In genomic region chr11:112859309-112859708, GRCm38 (mm10) we compare ENCODE assay signal across 30 mouse cellular contexts.
DNase-seq lines count a peak whose midpoint lies in the region; ATAC-seq and TF ChIP-seq lines count a peak whose summit lies in the region.
"Had no signal": no experiment of that assay in that cellular context is flagged by ENCODE, and none has a peak within 500 bp of the region (broad histone marks: within the 10 kb centered on the region; RNA-seq: fewer than 3 reads in every experiment).

No protein-coding gene starts in this region.

- peaks cover 52% of the 10 kb centered on the region for H3K4me1 ChIP-seq in midbrain, embryonic 10.5 days
- peaks cover 25% of the 10 kb centered on the region for H3K4me1 ChIP-seq in midbrain, embryonic 11.5 days (ENCODE audit: control insufficient read depth, insufficient read depth, low read length)
- H3K4me1 ChIP-seq in hindbrain, embryonic 14.5 days (replicated peaks; ENCODE audit: control insufficient read depth, insufficient read depth, low read length), result peaks cover 15% of the 10 kb centered on the region
- H3K4me1 ChIP-seq in midbrain, embryonic 12.5 days, result peaks cover 28% of the 10 kb centered on the region
- H3K4me1 ChIP-seq in midbrain, postnatal 0 days (ENCODE audit: insufficient read depth, low read length), result no peaks in the 10 kb centered on the region
- H3K4me1 ChIP-seq: liver, embryonic 15.5 days had no signal

- peaks cover 10% of the 10 kb centered on the region; the same call in 1 of the 2 replicates for H3K9me3 ChIP-seq in midbrain, embryonic 10.5 days (replicated peaks)
- peaks cover 3% of the 10 kb centered on the region for H3K9me3 ChIP-seq in midbrain, embryonic 11.5 days (ENCODE audit: control insufficient read depth, low read length)
- H3K9me3 ChIP-seq in hindbrain, embryonic 14.5 days (ENCODE audit: control insufficient read depth, low read length), result peaks cover 10% of the 10 kb centered on the region; the same call in 1 of the 2 replicates
- H3K9me3 ChIP-seq in midbrain, embryonic 12.5 days, result peaks cover 6% of the 10 kb centered on the region; the same call in 1 of the 2 replicates
- H3K9me3 ChIP-seq in midbrain, postnatal 0 days (ENCODE audit: low read length), result no peaks in the 10 kb centered on the region
- H3K9me3 ChIP-seq: limb, embryonic 12.5 days; liver, embryonic 15.5 days had no signal

- no peak overlapping the region for H3K9ac ChIP-seq in midbrain, embryonic 11.5 days (ENCODE audit: low read length)
- H3K9ac ChIP-seq in hindbrain, embryonic 14.5 days, result no peak overlapping the region
- H3K9ac ChIP-seq in midbrain, embryonic 12.5 days (replicated peaks), result no peak overlapping the region
- no peak overlapping the region for H3K9ac ChIP-seq in midbrain, postnatal 0 days (replicated peaks; ENCODE audit: low read length, poor library complexity, severe bottlenecking)
- H3K9ac ChIP-seq: heart, embryonic 13.5 days; limb, embryonic 12.5 days; liver, embryonic 15.5 days; lung, embryonic 14.5 days; neural tube, embryonic 13.5 days had no signal

- H3K36me3 ChIP-seq in midbrain, embryonic 10.5 days, result no peaks in the 10 kb centered on the region
- H3K36me3 ChIP-seq in midbrain, embryonic 11.5 days (ENCODE audit: control insufficient read depth, insufficient read depth, low read length), result no peaks in the 10 kb centered on the region
- H3K36me3 ChIP-seq in hindbrain, embryonic 14.5 days (replicated peaks; ENCODE audit: control insufficient read depth, insufficient read depth), result no peaks in the 10 kb centered on the region
- no peaks in the 10 kb centered on the region for H3K36me3 ChIP-seq in midbrain, embryonic 12.5 days
- no peaks in the 10 kb centered on the region for H3K36me3 ChIP-seq in midbrain, postnatal 0 days (ENCODE audit: insufficient read depth, low read length)
- H3K36me3 ChIP-seq: heart, embryonic 13.5 days; limb, embryonic 12.5 days; liver, embryonic 15.5 days; neural tube, embryonic 13.5 days had no signal

- no peak for TF ChIP-seq CTCF in midbrain, postnatal 0 days (IDR thresholded peaks at IDR 0.05)

- WGBS in midbrain, embryonic 10.5 days, result 86% methylated on average over 7 of the region's 7 CpGs
- WGBS in midbrain, embryonic 11.5 days, result 80% methylated on average over 7 of the region's 7 CpGs
- 60% methylated on average over 7 of the region's 7 CpGs for WGBS in hindbrain, embryonic 14.5 days
- 74% methylated on average over 7 of the region's 7 CpGs for WGBS in midbrain, embryonic 12.5 days
- 60% methylated on average over 7 of the region's 7 CpGs for WGBS in midbrain, postnatal 0 days

- ATAC-seq in midbrain, embryonic 11.5 days (ENCODE audit: low FRiP score), result no peak
- ATAC-seq in hindbrain, embryonic 14.5 days (ENCODE audit: low FRiP score), result peak; percentile 37; the same call in 1 of the 2 replicates
- no peak for ATAC-seq in midbrain, embryonic 12.5 days (ENCODE audit: low FRiP score, low read depth)
- no peak for ATAC-seq in midbrain, postnatal 0 days (ENCODE audit: low FRiP score)
- ATAC-seq: forebrain, embryonic 16.5 days; intestine, postnatal 0 days had no signal

- peaks cover 14% of the 10 kb centered on the region for H3K27me3 ChIP-seq in midbrain, embryonic 10.5 days (ENCODE audit: low read depth, poor library complexity, severe bottlenecking)
- H3K27me3 ChIP-seq in midbrain, embryonic 11.5 days (ENCODE audit: control insufficient read depth, insufficient read depth, low read length), result no peaks in the 10 kb centered on the region; the same call in 1 of the 2 replicates
- H3K27me3 ChIP-seq in hindbrain, embryonic 14.5 days (ENCODE audit: control insufficient read depth, insufficient read depth, low read length), result no peaks in the 10 kb centered on the region
- no peaks in the 10 kb centered on the region for H3K27me3 ChIP-seq in midbrain, embryonic 12.5 days
- H3K27me3 ChIP-seq in midbrain, postnatal 0 days (ENCODE audit: insufficient read depth, low read length), result no peaks in the 10 kb centered on the region
- H3K27me3 ChIP-seq: limb, embryonic 12.5 days; liver, embryonic 15.5 days; neural tube, embryonic 13.5 days had no signal

- DNase-seq in midbrain, embryonic 10.5 days (ENCODE audit: low spot score), result no peak
- DNase-seq in midbrain, embryonic 11.5 days (ENCODE audit: low spot score, missing footprints), result no peak
- peak; percentile 51 for DNase-seq in hindbrain, embryonic 14.5 days (ENCODE audit: low spot score)
- peak; percentile 69 for DNase-seq in midbrain, postnatal 0 days (ENCODE audit: low spot score)
- no peak for DNase-seq in testis, postnatal 10 days (ENCODE audit: low spot score)
- DNase-seq in cerebellum, adult 11 months, result no peak
- DNase-seq: adrenal gland, postnatal 25 days; B cell, adult 2 months; cerebellum, adult 2 months; cerebellum, postnatal 14 days; heart, adult 2 months; heart, postnatal 10 days; kidney, adult 9 months; kidney, postnatal 14 days; lung, embryonic 14.5 days; lung, postnatal 14 days; retina, postnatal 1 day; right cerebral cortex, postnatal 14 days; thymus, adult 2 months; thymus, postnatal 36 days had no signal

- peak overlapping the region; percentile 88 for H3K27ac ChIP-seq in midbrain, embryonic 10.5 days (replicated peaks)
- no peak overlapping the region for H3K27ac ChIP-seq in midbrain, embryonic 11.5 days (ENCODE audit: low read depth, low read length)
- H3K27ac ChIP-seq in hindbrain, embryonic 14.5 days, result peak overlapping the region; percentile 28; the same call in 1 of the 2 replicates
- H3K27ac ChIP-seq in midbrain, embryonic 12.5 days (replicated peaks), result peak overlapping the region; percentile 85
- no peak overlapping the region for H3K27ac ChIP-seq in midbrain, postnatal 0 days (ENCODE audit: low read depth, low read length)
- H3K27ac ChIP-seq: heart, adult 2 months; heart, embryonic 13.5 days; limb, embryonic 12.5 days; liver, embryonic 15.5 days; neural tube, embryonic 13.5 days; stomach, postnatal 0 days had no signal

- H3K4me3 ChIP-seq in midbrain, embryonic 10.5 days, result no peak overlapping the region
- H3K4me3 ChIP-seq in midbrain, embryonic 11.5 days (ENCODE audit: low read depth, low read length), result no peak overlapping the region
- H3K4me3 ChIP-seq in hindbrain, embryonic 14.5 days (replicated peaks; ENCODE audit: low read length), result no peak overlapping the region
- no peak overlapping the region for H3K4me3 ChIP-seq in midbrain, embryonic 12.5 days
- no peak overlapping the region for H3K4me3 ChIP-seq in midbrain, postnatal 0 days (ENCODE audit: low read depth, low read length)
- H3K4me3 ChIP-seq: erythroblast, embryonic 14.5 days; heart, adult 2 months; heart, embryonic 13.5 days; limb, embryonic 12.5 days; liver, embryonic 15.5 days; myocyte; neural tube, embryonic 13.5 days had no signal

- no peak overlapping the region for H3K4me2 ChIP-seq in midbrain, embryonic 11.5 days
- H3K4me2 ChIP-seq in hindbrain, embryonic 14.5 days (replicated peaks), result no peak overlapping the region
- no peak overlapping the region for H3K4me2 ChIP-seq in midbrain, embryonic 12.5 days (replicated peaks)
- no peak overlapping the region for H3K4me2 ChIP-seq in midbrain, postnatal 0 days (ENCODE audit: low read depth, low read length, poor library complexity, severe bottlenecking)
- H3K4me2 ChIP-seq: heart, embryonic 13.5 days; limb, embryonic 12.5 days; liver, embryonic 15.5 days; lung, embryonic 14.5 days; neural tube, embryonic 13.5 days had no signal

Comparison
In these comparisons a context has a peak if more than half of its experiments do, and no peak if none do; other contexts are left out.
1. DNase-seq: peak in hindbrain, embryonic 14.5 days (single experiment) and midbrain, postnatal 0 days (single experiment); none in midbrain, embryonic 10.5 days (single experiment), midbrain, embryonic 11.5 days (single experiment), testis, postnatal 10 days (single experiment) and cerebellum, adult 11 months (single experiment).
2. H3K27ac ChIP-seq: peak in midbrain, embryonic 10.5 days (single experiment), hindbrain, embryonic 14.5 days (single experiment) and midbrain, embryonic 12.5 days (single experiment); none in midbrain, embryonic 11.5 days (single experiment) and midbrain, postnatal 0 days (single experiment).